Mouse (Mus musculus) erythroblast, embryonic 14.5 days (primary cell): ENCODE data around the gene Ube2q2.
"Not testable (repeated sequence)": the region's sequence is repeated elsewhere in the genome, so short reads cannot be mapped to it uniquely, and the experiment has no call there.

Experiments used
- GATA1 ChIP-seq: IDR thresholded peaks from 2 replicates; pipeline ENCODE4 v1.6.1; 2012; ENCODE audit warnings: low read length, inconsistent platforms, mixed read lengths
- TAL1 ChIP-seq: IDR thresholded peaks from 3 replicates; pipeline ENCODE4 v1.6.1; 2012; ENCODE audit warnings: low read length, inconsistent platforms, mixed read lengths

DNA sequence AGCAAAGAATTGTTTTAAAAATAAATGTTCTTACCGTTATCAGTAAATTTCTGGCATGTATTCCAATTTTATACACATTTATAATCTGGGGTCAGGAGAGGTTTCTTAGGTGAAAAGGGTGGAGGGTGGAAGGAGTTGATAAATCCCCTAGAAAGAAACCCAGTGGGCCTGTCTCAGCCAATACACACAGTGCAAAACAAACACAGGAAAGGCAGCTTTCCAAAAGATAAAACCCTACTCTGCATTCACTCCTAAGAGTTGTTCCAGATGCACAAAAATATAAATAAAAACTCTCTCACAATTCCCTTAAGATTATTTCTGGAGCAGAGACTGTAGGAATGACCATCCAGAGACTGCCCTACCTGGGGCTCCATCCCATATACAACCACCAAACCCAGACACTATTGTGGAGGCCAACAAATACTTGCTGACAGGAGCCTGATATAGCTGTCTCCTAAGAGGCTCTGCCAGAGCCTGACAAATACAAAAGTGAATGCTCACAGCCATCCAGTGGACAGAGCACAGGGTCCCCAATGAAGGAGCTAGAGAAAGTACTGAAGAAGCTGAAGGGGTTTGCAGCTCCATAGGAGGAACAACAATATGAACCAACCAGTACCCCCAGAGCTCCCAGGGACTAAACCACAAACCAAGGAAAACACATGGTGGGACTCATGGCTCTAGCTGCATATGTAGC lies 96.5 kb downstream of the Ube2q2 start:
- not testable (repeated sequence) for TF ChIP-seq GATA1, TAL1
